Mouse (Mus musculus) layer of hippocampus, adult 9-10 months (tissue): Measurements from ENCODE around the gene Mpp1.
"Not testable (repeated sequence)": the region's sequence is repeated elsewhere in the genome, so short reads cannot be mapped to it uniquely, and the experiment has no call there.

Experiments
- DNase-seq: peaks from one replicate; pipeline ENCODE4 v3.0.0; 2022; ENCODE audit warnings: low spot score

Mpp1 gene

GRCm38 (mm10) chrX:75130467-75131160 is at the start of gene Mpp1:
Gene Mpp1, minus strand, starts transcription at chrX:75131016.
- peak; percentile 9 for DNase-seq

- DNase-seq, result no peak
These were observed 32.9 kb upstream of the Mpp1 start, which contains the start of gene Smim9 for GRCm38 (mm10) chrX:75163670-75164069. Gene Smim9, minus strand, starts transcription at chrX:75163770.

GRCm38 (mm10) chrX:75155576-75156243 is 24.9 kb upstream of the Mpp1 start:
- no peak for DNase-seq

GRCm38 (mm10) chrX:75152249-75152648 is 21.4 kb upstream of the Mpp1 start:
- DNase-seq, result no peak

- no peak for DNase-seq
These were observed 19.5 kb upstream of the Mpp1 start for GRCm38 (mm10) chrX:75150304-75150703.

- no peak for DNase-seq
These were observed 17.6 kb upstream of the Mpp1 start for GRCm38 (mm10) chrX:75148414-75148813.

- not testable (repeated sequence) for DNase-seq
These were observed 12.3 kb upstream of the Mpp1 start for GRCm38 (mm10) chrX:75143124-75143555.

- no peak for DNase-seq
These were observed 7.4 kb upstream of the Mpp1 start for GRCm38 (mm10) chrX:75138182-75138581.

GRCm38 (mm10) chrX:75137729-75138128 is 6.9 kb upstream of the Mpp1 start:
- no peak for DNase-seq

GRCm38 (mm10) chrX:75136938-75137337 is 6.1 kb upstream of the Mpp1 start:
- DNase-seq, result no peak

GRCm38 (mm10) chrX:75129474-75129873 is 1.3 kb downstream of the Mpp1 start:
- DNase-seq, result no peak

GRCm38 (mm10) chrX:75128333-75128980 is 2.4 kb downstream of the Mpp1 start:
- no peak for DNase-seq

GRCm38 (mm10) chrX:75126893-75127292 is 3.9 kb downstream of the Mpp1 start:
- no peak for DNase-seq

GRCm38 (mm10) chrX:75125606-75126005 is 5.2 kb downstream of the Mpp1 start:
- DNase-seq, result no peak

GRCm38 (mm10) chrX:75115550-75115949 is 15.3 kb downstream of the Mpp1 start:
- no peak for DNase-seq

GRCm38 (mm10) chrX:75102293-75102692 is 28.5 kb downstream of the Mpp1 start:
- no peak for DNase-seq

GRCm38 (mm10) chrX:75098799-75099198 is 32.0 kb downstream of the Mpp1 start:
- DNase-seq, result no peak

- no peak for DNase-seq
These were observed 34.5 kb downstream of the Mpp1 start for GRCm38 (mm10) chrX:75096163-75096770.

- DNase-seq, result peak; percentile 80
These were observed 35.2 kb downstream of the Mpp1 start, which contains the start of gene Dkc1 for GRCm38 (mm10) chrX:75095369-75096162. Gene Dkc1, plus strand, starts transcription at chrX:75095854.

GRCm38 (mm10) chrX:75085654-75086053 is 45.2 kb downstream of the Mpp1 start:
- DNase-seq, result no peak

- DNase-seq, result no peak
These were observed 45.9 kb downstream of the Mpp1 start, which contains the start of gene Gab3 for GRCm38 (mm10) chrX:75084774-75085508. Gene Gab3, minus strand, starts transcription at chrX:75085458.
